Mouse (Mus musculus) lung, postnatal 36 days (tissue): ENCODE results near the gene Pole4.

Source experiments
- DNase-seq: peaks from one replicate; pipeline ENCODE4 v3.0.0; 2022; ENCODE audit warnings: mixed read lengths

Gene Pole4

DNA sequence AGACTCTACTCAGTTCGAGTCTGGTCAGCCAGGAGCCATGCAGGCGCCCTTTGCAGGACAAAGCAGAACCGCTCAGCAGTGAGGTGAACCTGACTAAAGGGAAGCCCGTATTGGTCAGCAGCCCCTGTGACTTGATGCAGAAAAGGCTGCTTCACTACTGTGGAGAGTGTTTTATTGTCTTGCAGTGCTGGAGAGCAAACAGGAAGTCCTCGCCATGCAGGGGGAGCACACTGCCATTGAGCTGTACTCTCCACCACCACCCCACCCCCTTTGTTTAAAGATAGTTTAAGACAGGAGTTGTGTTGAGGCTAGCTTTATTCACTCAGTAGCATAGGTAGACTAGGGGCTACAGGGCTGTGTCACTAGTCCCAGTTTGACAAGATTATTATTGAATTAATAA lies at the start of gene Pole4:
Gene Pole4, minus strand, starts transcription at position 145 of the 400 bp plus-strand sequence.
- no peak for DNase-seq

- DNase-seq: no peak
These were observed 49.6 kb upstream of the Pole4 start for GRCm38 (mm10) chr6:82754769-82755168.

- DNase-seq: no peak
These were observed 48.6 kb upstream of the Pole4 start for GRCm38 (mm10) chr6:82753638-82754361.

DNA sequence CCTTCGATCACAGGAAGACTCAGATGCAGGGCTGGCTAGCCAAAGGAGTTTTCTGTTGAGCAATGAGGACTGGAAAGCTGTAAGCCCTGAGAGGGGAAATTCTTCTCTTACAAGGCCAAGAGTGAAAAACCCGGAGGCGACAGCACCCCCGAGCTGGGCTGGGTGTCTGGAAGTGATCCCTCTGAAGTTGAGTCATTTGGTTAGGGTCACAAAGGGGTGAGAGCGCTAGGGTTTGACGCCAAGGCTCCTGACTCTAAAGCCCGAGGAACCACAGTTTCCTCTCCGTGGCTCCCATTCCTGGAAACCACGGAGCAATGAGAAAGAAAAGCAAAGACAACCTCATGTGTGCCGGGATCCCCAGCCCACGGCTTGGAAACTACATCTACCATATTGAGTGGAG lies 47.9 kb upstream of the Pole4 start:
- peak; percentile 60 for DNase-seq

DNA sequence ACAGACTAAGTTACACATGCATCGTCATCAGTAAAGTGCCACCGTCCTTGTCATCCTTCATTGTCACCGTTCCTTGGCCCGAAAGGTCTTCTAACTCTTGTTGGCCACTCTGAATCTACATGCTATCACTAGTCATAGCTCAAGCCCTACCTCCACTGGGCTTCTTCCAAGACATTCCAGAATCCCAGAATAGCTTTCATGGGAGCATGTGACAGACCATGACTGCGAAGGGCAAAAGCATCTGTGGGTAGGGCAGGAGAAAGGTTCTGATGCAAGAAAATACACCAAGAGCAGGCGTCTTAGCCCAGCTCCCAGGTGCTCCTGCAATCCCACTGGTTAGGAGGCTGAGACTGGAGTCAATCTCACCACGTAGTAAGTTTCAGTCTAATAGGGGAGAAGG lies 46.6 kb upstream of the Pole4 start:
- DNase-seq: peak; percentile 30

GRCm38 (mm10) chr6:82751031-82751430 lies 45.9 kb upstream of the Pole4 start:
- peak; percentile 64 for DNase-seq

DNA sequence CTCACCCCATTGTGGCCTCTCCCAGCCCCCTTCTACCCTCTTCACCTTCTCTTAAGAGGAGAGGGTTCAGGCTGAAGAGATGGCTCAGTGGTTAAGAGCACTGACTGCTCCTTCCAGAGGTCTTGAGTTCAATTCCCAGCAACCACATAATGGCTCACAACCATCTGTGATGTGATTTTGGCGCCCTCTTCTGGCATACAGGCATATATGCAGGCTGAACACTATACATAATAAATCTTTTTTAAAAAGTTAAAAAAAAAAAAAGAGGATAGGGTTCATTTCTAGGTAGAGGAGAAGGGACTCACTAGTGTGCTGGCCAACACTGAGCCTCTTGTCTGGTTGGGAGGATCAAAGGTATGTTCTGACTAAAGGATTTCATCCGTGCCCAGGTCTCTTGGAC lies 44.9 kb upstream of the Pole4 start:
- DNase-seq: no peak

GRCm38 (mm10) chr6:82748106-82748672 lies 43.0 kb upstream of the Pole4 start:
- peak; percentile 26 for DNase-seq

- DNase-seq: no peak
These were observed 41.9 kb upstream of the Pole4 start for GRCm38 (mm10) chr6:82747085-82747484.

DNA sequence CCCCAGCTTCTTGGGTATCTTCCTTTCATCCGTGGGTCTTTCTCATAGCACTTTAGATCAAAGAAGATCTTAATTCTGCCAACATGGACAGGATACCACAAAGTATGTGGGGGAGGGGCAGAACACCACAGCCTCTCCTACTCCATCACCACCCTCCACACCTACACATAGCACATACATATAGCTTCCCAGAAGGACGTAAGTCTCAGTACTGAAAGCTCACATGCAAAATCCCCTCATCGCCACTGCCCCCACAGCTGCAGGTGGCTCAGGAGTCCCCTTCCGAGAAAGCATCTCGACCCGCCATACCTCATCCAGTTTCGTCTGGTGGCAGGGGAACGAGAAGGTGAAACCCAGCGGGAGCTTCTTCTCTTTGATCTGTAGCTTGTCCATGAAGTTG lies 39.4 kb upstream of the Pole4 start:
- no peak for DNase-seq

DNA sequence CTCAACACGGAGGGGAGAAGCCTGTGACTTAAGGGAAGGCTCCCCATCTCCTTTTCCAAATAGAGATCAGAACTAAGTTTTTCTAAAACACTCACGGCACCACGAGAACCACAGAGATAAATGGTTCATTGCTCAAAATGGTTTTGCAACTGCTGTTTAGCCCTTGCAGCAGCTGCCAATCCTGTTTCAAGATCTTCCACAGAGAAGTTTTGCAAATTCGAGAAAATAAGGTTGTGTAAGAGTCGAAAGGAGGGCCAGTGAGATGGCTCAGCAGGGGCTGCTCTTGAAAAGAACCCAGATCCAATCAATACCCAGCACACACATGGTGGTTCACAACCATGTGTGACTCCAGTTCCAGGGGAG lies 36.3 kb upstream of the Pole4 start:
- peak; percentile 24 for DNase-seq

- no peak for DNase-seq
These were observed 35.8 kb upstream of the Pole4 start for GRCm38 (mm10) chr6:82740868-82741517.

DNA sequence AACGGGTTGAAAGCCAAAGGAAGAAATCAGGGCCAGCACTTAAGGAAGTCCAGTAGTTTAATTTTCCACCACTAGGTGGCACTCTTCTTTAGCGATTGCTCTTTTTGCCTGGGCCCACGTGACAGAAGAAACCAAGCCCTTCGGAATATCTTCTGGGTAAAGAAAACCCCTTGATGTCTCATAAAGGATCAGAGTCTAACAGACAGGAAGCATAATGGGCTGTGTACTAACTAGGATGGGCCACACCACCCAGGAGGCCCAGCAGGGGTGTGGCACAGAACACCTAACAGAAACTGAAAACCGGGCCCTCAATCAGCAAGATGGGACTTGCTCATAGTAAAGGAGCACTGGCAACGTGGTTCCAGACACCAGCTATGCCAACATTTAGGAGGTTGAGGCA lies 35.1 kb upstream of the Pole4 start:
- peak; percentile 91 for DNase-seq

DNA sequence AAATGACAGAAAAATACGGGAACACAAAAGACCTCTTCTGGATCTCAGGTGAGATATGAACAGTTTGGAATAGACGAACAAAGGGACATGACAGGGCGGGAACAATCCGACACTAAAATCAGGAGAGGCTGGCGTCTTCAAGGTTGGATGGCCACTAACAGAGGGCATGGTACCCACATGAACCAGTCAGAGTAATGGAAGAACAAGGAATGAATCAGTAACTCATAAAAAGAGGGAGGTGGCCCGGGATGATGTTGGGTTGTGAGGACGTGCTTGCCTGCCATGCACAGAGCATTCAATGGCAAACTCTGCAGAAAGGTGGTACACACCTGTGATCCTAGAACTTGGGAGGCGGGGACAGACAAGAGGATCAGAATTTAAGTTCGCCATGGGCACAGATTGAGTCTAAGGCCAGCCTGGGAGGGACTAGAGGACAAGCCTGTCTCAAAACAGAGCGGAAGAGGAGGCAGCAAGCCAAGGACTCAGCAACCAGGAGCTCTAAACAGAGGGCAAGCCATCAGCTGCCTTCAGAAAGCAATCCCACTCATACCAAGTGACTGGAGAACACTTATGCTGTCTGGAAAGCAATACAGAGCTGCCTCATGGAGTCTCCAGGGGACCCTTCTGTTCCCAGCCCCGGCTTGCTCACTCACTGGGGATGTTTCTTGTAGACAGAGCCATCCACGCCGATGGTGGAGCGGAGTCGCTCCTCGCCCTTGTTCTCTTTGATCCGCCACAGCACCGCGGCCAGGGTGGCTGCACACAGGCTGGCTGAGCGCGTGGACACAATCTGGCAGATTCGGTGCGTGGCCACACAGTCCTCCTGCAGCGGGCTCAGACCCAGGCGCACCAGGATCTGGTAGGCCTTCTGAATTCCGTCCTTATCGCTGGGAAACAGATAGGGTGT lies 32.7 kb upstream of the Pole4 start:
- no peak for DNase-seq

DNA sequence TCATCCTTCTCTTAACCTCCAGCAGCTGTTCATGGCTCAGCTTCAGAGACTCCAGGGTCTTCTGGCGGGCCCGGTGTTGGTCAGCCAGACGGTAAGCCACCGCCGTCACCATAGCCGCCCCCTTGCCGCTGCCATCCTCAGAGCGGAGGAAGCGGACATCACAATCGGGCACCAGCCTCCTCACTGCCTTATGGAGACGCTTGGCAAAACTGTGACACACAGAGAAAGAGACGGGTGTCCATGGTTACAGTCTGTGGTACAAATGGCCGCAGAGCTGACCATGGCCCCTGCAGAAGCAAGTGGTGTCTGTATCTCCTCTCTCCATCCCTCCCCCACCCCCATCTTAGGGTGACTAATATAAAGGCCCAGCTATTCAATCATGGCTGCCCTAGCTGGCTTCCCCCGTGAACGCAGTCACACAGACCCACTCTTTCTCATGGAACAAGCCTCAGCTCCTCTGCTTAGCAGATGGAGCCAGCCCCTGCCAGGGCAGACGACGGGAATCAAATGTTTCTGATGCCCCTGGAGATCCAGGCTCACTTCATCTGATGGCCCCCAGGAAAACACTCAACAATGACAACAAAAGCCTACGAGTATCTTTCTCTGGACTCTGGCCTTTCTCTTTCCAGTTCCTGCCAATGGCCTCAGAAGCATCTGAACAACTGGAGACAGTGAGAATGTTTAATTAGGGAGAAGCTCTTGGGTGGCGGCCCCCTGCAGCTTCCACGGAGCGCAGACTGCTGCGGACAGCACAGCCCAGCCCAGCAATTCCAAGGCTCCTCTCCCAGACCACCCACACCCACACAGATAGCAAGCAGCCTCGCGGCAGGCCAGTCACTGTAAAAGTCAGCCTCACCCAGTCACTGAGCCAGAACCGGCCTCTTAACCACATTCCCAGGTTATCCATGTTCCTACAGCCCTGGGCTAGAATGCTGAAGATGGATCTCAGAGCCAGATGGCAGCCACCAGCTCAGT lies 31.7 kb upstream of the Pole4 start:
- no peak for DNase-seq

GRCm38 (mm10) chr6:82735347-82735746 lies 30.2 kb upstream of the Pole4 start:
- peak; percentile 71 for DNase-seq

- DNase-seq: no peak
These were observed 23.5 kb upstream of the Pole4 start for GRCm38 (mm10) chr6:82728635-82729034.

DNA sequence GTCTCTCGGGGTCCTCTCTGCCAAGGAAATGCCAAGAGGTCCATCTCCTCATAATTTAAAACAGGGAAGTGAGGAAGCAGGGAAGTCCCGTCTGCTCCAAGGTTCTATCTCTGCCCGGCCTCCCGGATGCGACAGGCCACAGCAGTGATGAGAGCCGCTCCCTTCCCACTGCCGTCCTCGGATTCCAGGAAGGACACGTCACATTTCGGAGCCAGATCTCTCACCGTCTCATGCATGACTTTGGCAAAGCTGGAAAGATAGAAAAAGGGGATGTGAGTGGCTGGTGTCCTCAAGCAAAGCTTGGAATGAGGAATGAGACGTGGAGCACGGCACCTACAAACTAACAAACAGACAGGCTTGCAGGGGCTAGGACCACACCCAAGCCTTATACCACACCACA lies 22.0 kb upstream of the Pole4 start:
- DNase-seq: no peak

- peak; percentile 68 for DNase-seq
These were observed 18.2 kb upstream of the Pole4 start for GRCm38 (mm10) chr6:82723321-82723720.

GRCm38 (mm10) chr6:82716126-82716525 lies 11.0 kb upstream of the Pole4 start:
- DNase-seq: no peak

- DNase-seq: no peak
These were observed 10.5 kb upstream of the Pole4 start for GRCm38 (mm10) chr6:82715653-82716052.

- no peak for DNase-seq
These were observed 10.1 kb upstream of the Pole4 start for GRCm38 (mm10) chr6:82715253-82715652.
